Mouse (Mus musculus): Measurements from ENCODE around the gene Rpp38.

Rpp38 gene

DNA sequence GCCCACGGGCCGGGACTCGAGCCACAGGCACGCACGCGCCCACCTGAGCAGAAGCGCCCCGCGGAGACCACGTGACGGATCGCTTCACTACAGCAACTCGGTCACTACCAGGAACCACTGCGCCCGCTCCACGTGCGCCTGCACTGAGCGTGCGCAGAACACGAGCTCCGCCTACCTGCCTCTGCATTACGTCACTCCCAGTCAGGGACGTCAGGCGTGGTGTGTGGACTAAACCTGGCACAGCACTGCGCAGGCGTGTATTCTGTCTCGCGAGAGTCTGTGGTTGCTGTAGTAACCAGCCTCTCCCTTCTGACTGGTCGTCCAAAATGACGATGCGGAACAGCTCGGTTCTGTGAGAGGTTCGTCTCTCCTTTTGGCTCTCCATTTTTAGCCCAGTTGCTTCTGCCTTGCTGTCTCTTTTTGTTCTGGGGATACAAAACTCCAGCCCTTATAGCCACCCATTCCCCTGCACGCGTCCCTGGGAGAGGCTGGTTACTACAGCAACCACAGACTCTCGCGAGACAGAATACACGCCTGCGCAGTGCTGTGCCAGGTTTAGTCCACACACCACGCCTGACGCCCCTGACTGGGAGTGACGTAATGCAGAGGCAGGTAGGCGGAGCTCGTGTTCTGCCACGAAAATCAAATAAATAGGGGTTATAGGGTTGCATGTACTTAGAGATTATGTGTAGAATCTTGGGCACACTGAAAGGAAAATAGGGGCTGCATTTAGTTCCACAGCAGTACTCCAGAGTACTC is at the start of gene Rpp38:
TSS of gene Rpp38 (minus strand) at position 160 of the 759 bp plus-strand sequence.
- peak; percentile 99 for DNase-seq (ENCODE audit: low read depth, low spot score)

DNA sequence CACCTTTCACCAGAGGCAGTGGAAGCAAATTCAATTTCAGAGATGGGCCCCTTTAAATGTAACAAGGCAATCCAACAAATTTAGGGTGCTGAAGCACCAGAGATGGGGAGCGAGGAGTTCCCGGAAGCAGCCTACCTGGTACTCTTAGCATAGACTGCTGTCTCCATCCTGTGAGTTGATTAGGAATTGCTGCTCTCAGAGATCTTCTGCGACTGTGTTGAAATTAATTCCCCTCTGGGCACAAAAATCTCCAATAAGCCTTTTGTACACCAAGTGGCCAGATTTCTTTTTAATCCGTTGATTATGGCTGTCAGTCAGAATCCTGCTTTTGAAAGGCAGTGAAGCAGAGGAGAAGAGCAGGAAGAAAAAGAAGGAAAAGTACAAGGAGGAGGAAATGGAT is 32.7 kb upstream of the Rpp38 start:
- DNase-seq (ENCODE audit: low read depth, low spot score) = no peak

DNA sequence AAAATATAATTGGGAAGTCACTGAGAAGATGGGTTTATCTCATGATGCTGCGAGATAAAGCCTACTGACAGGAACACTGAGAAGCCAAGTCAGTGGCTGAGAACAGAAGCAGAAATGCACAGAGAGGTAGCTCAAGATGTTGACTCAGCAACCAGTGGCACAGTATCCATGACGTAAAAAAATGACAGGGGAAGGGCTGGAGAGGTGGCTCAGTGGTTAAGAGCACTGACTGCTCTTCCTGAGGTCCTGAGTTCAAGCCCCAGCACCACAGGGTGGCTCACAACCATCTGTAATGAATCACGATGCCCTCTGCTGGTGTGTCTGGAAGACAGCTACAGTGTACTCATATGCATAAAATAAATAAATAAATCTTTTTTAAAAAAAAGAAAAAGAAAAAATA is 28.6 kb upstream of the Rpp38 start:
- no peak for DNase-seq (ENCODE audit: low read depth, low spot score)

DNA sequence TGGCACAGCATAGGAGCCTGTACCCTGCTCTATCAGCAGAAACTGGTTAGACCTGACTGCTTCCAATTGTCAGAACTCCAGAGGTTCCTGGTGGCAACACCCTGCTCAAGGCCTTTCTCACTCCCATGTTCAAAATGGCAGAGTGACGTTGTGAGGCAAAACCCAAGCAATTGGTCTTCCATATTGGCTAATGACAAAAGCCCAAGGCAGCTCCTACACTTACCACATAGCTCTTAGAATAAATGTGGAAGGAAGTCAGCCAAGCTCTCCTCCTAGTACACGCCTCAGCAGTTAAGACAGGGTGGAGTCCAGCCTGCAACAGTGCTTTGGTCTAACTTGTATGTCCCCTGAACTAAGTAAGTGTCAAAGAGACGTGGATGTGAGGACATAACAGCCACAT is 25.4 kb upstream of the Rpp38 start:
- no peak for DNase-seq (ENCODE audit: low read depth, low spot score)

DNA sequence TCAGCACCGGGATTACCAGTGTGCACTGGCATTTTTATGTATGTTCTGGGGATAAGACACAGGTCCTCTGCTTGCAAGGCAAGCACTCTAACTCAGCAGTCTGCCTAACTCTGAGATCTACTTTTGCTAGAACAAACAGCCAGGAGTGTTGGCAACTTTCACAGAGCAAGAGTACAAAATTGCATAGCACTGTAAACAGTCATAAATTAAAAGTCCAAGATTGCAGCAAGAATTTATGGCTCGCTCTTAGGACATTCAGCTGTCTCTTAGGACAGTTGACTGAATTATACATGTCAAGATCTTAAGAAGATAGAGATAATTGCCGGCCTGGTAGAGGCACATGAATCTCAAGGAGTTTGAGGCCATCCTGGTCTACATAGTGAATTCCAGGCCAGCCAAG is 23.9 kb upstream of the Rpp38 start:
- no peak for DNase-seq (ENCODE audit: low read depth, low spot score)

DNA sequence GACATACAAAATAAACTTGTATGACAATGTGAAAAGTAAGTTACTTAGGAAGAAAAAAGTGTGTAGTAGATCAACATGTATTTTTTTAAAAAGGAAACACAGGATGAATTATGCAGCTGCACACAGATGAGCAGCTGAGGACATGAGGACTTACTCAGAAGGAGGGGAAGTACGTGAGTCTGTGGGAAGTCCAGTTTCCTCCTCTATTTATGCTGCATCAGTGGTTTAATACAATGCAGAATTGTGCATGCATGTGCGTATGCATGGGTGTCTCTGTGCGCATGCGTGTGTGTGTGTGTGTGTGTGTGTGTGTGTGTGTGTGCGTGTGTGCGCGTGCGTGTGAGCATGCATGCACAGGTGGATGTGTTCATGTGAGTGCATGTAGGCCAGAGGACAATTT is 23.4 kb upstream of the Rpp38 start:
- DNase-seq (ENCODE audit: low read depth, low spot score) = no peak

DNA sequence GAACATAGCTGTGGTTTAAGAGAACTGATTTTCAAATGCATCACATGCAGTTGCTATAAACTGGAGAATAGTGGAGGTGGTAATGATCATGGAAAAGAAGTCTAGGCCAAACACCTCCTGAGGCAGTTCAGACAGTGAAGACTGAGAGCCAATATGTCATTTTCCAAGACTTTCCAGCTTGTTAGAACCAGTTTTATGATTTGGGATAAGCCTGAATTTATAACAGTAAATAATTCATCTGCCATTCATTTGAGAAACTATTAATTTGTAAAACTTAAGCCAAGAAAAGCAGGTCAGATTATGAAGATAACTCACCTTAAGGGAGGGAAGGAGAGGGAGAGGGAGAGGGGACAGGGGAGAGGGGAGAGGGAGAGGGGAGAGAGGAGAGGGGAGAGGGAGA is 20.7 kb upstream of the Rpp38 start:
- DNase-seq (ENCODE audit: low read depth, low spot score) = no peak

DNA sequence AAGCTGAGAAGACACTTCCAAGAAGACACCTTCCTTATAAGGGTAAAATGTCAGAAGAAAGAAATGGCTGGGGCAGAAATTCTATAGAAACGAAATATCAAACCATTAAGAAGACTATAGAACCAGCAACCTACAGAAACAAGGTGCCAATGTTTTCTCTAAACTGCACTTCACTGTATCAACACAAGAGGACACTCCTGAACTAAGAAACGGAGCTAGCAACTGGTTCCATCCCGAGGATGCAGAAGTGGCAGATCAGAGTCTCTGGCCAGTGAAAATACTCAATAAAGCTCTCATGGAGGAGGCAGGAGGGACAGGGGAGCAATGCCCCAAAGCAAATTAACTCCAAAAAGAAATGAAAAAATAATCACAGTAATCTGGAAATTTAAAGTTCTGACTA is 16.5 kb upstream of the Rpp38 start:
- DNase-seq (ENCODE audit: low read depth, low spot score) = peak; percentile 38

DNA sequence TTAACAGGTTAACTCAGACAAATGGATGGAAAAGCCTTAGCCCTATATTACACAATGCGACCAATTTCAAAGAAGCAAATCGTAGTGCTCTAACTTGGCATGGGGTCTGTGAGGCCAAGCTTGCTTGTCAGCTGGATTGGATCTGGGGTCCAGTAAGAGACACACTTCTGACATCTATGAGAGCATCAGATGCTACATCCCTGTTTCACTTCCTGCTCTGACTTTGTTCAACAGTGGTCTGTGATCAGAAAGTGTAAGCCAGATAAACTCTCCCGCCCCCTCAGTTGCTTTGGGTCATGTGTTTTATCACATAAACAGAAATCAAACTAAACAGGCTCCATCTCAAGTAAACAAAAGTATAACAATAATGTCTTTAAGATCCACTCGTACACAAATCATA is 16.0 kb upstream of the Rpp38 start:
- DNase-seq (ENCODE audit: low read depth, low spot score) = no peak

DNA sequence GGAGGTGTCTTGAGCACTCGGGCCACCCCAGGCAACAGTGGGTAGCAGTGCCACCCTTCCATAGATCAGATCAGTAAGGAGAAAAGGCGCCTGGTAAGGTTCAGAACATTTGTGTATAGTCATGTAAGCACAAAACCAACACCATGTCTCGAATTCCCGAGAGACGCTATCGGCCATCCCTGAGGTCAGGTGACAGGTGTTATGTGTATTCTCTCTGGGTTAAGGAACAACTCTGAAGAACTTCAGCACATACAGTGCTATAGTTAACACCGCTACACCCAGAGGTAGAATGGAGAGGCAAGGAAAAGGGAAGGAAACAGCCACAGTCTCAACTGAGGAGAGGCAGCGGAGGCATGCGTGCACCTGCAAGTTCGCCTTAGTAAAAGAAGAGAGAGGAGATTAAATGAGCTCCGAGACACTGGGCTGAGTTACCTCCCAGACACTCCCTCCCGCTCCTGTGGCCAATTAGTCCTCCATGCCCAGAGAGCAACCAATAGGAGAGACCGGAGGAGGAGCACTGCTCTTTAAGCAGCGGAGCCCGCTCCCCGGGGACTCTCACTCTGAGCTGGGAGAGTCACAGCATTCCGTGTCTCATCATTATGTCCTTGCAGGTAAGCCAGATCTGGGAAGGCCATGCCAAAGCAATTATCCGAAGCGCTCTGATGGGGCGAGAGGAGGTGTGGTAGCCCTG is 3.3 kb upstream of the Rpp38 start, which contains the start of gene Acbd7:
TSS of gene Acbd7 (plus strand) at position 558 of the 691 bp plus-strand sequence.
- DNase-seq (ENCODE audit: low read depth, low spot score) = peak; percentile 71

DNA sequence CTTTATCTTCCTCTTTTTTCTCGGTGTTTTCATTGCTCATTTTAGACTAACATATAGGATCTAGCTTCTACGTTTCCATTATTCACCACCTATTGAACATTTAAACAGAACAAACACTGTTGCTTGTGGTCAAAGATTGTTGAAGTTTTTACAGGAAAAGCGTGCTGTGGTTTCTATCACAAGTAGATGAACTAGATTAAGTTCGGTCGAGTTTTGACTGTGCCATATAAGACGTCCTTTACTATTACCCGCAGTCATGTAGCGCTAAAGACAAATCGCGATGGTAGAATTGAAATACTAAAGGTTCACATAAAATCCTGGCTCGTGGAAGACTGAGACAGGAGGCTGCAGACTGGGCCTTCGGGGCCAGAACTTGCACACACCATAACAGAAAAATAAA is 1.3 kb upstream of the Rpp38 start:
- peak; percentile 74 for DNase-seq (ENCODE audit: low read depth, low spot score)

DNA sequence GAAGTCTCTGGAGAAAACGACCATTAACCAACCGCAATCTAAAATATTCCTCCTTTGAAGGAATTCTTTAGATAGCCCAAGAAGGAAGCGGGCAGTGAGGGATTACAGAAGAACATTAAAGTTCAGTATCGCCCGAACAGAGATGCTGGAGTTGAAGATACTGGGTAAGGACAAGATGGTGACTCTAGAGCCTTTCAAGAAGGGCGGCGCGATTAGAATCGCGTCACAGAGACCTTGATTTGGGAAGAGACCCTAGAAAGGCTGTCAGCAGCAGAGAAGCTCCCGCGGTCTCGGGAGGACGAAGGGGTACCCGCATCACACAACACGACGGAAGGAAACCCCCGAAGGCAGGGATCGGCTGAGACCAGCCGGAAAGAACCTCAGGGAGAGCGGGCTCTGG is 387 bp downstream of the Rpp38 start:
- no peak for DNase-seq (ENCODE audit: low read depth, low spot score)

DNA sequence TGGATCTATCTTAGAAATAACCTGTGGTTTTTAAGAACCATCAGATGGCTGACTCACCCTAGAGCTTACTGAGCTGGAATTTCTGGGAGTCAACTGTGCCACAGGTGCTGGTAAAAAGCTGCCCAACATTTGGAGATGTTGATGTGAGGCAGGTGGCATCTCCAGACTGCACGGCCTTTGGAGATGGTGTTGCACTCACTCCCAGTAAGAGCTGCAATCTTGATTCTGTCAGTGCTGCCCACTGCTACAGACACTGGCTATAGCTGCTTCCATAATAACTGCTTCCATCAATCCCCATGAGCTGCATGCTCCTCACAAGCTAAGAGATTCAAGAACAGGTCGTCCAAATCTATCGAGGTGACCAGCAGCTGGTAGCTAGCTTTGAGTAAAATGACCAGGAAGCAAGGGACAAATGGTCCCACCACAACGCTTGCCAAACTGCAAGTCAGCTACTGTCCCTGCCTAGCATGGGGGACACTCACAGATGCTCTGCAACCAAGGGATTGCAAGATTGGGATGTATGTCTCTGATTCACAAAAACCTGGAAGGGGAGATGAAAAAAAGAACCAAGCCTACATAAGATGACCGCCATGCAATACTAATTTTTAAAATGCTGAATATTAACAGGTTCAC is 1.3 kb downstream of the Rpp38 start:
- DNase-seq (ENCODE audit: low read depth, low spot score) = no peak

DNA sequence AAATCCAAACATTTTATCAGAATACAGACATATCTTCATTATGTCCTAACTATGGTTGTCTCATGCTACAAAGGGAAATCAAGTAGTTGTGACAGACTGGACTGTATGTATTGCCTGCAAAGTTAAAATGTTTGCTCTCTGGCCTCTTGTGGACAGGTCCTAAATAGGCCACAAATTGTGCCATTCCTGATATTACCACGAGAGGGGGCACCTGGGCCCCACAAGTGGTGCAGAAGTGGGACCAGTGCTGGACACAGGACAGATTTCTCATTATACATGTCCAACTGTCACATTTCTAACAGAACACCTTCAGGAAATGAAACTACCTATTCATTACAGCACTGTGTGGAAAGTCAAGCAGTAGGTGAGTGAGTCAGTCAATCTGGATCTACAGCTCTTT is 5.1 kb downstream of the Rpp38 start:
- peak; percentile 34 for DNase-seq (ENCODE audit: low read depth, low spot score)

DNA sequence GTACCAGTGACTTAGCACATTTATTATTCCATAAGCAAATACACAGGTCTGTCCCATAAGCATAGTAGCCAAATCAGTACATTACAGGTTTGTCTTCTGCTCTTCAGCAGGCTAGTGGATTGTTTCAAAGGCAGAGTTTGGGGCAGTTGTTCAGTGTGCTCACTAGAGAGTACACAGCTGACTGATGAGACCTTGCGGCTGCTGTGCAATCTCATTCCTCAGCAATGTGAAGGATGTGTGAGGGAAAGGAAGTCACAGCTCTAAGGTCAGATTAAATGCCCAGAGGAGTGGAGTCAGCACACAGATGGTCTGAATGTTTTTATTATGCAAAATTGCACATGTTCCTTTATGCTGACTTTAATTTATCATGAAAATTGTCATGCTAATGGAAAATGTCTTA is 5.9 kb downstream of the Rpp38 start:
- no peak for DNase-seq (ENCODE audit: low read depth, low spot score)

DNA sequence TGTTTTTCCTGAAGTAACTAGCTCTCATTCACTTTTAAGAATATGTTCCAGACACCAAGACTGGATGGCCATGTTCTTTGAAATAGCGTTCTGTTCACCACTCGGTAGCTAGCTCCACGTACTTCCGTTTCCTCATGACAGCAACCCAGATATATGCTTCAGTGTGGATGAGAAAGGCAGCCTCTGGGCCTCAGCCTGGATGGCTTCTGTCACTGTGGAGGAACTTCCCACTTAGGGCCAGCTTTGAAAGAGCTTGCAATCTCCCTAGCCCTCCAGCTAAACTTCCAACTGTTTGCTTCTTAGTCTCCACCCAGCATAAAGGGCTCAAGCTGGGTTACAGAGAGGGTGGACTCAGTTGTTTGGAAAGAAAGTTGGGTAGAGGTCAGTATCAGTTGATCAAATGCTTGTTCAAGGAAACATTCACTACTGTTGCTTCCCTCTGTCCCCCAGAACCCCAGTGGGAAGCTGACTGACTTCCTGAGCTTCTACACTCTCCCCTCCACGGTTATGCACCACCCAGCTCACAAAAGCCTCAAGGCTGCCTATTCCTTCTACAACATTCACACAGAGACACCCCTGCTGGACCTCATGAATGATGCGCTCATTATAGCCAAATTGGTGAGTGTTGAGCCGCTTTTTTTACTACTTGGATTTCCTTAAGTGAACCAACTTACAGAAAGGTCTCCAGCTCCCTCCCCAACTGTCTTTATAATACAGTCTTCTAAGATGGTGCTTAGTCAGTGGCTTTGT is 7.9 kb downstream of the Rpp38 start:
- no peak for DNase-seq (ENCODE audit: low read depth, low spot score)

DNA sequence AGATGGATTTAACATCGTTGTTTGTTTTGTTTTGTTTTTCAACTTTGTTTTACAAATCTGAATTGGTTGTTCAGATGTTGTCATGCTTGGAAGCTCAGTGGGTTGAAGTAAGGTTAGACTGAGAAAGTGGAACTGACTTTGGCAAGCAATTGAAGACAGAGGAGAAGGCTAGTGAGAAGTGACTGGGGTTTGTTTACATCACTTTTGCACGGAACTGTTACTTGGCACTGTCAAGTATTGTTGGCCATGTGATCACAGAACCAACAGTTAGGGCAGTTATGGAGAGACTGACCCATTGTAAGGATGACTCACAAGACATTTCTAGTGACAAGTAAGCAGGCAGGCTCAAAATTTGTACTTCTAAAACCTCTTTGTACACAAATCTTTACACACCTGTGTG is 9.3 kb downstream of the Rpp38 start:
- DNase-seq (ENCODE audit: low read depth, low spot score) = no peak

DNA sequence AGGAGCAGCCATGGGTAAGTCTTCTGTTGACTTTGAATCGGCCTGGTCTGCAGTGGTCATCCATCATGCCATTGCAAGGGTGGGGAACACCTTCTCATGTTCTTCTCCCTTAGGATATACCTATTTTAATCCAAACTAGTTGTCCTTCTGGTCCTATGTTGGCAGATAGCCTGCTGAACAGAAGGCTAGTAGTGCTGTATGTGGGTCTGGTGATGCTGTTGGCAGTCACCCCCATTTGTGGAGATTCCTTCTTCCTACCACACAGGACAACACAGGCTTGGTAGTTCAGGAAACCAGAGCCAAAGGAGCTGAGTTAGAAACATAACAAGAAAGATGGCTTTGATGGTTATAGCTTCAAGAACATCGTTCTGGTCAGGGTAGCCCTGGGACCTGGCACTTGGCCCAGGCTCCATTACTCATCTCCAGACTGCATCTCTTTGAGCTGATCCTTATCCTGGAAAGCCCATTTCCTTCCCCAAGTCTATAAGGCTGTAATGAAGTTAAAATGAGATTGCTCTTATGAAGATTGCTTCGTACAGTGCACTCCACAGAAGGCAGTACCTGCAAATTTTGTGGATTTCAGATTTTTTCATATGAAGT is 26.9 kb downstream of the Rpp38 start:
- no peak for DNase-seq (ENCODE audit: low read depth, low spot score)

DNA sequence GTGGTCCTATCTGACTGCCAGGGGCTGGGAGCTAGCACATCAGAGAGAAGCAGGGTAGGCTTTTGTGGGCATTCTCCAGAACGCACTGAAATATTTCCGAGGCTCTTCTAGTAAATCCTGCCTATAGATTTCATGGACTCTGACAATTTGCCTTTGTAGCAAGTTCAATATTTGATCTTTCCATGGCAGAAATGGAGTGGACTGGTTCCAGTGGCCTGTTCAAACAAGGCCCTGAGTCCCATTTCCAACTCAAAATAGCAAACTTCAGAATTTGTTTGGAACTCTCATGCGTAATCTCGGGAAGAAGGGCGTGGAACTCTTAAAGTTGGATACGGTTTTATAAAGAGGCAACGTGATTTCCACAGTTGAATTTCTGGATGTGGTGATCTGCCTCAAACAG is 36.6 kb downstream of the Rpp38 start:
- no peak for DNase-seq (ENCODE audit: low read depth, low spot score)

DNA sequence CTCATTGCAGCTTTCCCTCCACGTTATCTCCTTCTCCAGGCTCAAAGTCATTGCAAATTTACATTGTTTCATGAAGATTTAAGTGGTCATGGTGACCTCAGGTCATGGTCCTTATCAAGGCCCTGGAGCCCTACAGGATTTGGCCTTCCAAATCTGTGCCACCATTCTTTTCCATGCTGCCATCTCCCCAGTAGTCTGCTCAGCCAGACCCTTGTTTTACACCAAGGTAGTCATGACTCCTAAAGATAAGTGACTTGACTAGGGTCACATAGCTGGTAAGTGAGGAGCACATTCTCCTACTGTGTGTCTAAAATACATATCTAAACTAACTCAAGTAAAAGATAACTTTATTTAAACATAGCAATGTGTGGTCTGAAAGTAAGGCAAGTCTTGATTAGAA is 40.3 kb downstream of the Rpp38 start:
- no peak for DNase-seq (ENCODE audit: low read depth, low spot score)

DNA sequence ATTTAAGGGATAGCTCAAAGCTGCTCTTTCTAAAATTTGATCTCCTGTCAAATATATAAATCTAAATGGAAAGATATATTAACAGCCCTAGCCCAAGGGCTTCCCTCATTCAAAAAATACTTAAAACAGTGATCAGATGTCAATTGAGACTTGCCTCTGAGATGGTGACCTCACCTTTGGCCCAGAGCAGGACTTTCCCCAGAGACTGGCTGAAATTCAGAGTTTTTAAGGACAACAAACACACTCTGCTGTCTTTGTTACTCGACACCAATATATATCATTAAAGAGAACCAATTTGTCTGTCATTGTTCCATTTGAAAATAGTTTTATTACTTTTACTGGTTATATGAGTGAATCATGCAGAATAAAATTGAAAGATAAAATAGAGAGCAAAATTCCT is 42.9 kb downstream of the Rpp38 start:
- DNase-seq (ENCODE audit: low read depth, low spot score) = no peak

DNA sequence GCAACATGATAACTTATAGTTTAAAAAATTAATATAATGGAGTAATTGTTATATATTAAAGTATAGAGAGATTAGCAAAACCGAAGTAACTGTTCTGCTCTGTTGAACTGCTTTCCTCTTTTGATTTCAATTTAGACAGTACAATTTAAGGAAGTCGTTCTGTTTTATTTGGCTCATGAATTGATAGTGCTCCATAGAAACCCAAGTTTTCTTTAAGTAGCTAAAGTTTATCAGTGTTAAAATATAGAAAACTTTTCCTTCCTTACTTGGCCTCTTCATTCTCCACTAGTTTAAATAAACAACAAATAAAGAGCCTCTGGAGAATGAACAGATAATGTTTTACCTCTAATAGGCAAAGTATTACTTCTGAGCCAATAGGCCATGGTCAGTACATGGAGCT is 46.2 kb downstream of the Rpp38 start:
- no peak for DNase-seq (ENCODE audit: low read depth, low spot score)
